Mouse (Mus musculus) kidney, adult 2 months (tissue): Measurements from ENCODE around the gene Cacna1g.

Experiments used
- CTCF ChIP-seq: fragments of 200-500 bp; conservative IDR thresholded peaks from 2 replicates; pipeline ENCODE4 v1.5.1; 2011; ENCODE audit warnings: low read depth, mild to moderate bottlenecking, control low read depth, low read length, moderate library complexity, mixed read lengths; ENCODE audit not compliant: insufficient read depth, insufficient read length
- POLR2A ChIP-seq: fragments of 200-500 bp; IDR thresholded peaks from one replicate; pipeline ENCODE4 v1.6.1; 2011; ENCODE audit warnings: low read depth, low read length, control low read depth

GRCm38 (mm10) chr11:94500362-94500761 lies 26.4 kb upstream of the Cacna1g start:
- TF ChIP-seq CTCF (no peak), POLR2A (no peak)
